Mouse (Mus musculus) lung, embryonic 15.5 days (tissue): ENCODE results near the gene Trim45. TPM values are rescaled to one million over a fixed set of nuclear protein-coding genes. Genes with fewer than 3 reads are reported as not detected.

Experiments used
- ATAC-seq: fragments of 200-750 bp; cut with Nextera tagmentation; 2 replicates; pipeline ENCODE4 v1.8.0; 2017; ENCODE audit warnings: moderate number of reproducible peaks, borderline replicate concordance; ENCODE audit not compliant: low FRiP score, low TSS enrichment; ENCODE audit errors: extremely low read depth
- H3K27ac ChIP-seq: fragments of 300-500 bp; sonication (generic); 2 replicates; pipeline ENCODE4 v1.5.1; 2015; ENCODE audit warnings: moderate library complexity, mild to moderate bottlenecking, inconsistent platforms
- H3K27me3 ChIP-seq: fragments of 300-500 bp; sonication (generic); 2 replicates; pipeline ENCODE4 v1.6.1; 2015; ENCODE audit warnings: inconsistent platforms
- H3K36me3 ChIP-seq: fragments of 300-500 bp; sonication (generic); 2 replicates; pipeline ENCODE4 v1.6.1; 2015; ENCODE audit warnings: inconsistent platforms
- H3K4me1 ChIP-seq: fragments of 300-500 bp; sonication (generic); 2 replicates; pipeline ENCODE4 v1.6.1; 2015; ENCODE audit warnings: inconsistent platforms
- H3K4me2 ChIP-seq: fragments of 300-500 bp; sonication (generic); 2 replicates; pipeline ENCODE4 v1.6.1; 2015; ENCODE audit warnings: inconsistent platforms, mild to moderate bottlenecking, moderate library complexity
- H3K4me3 ChIP-seq: fragments of 300-500 bp; sonication (generic); 2 replicates; pipeline ENCODE4 v1.5.1; 2015; ENCODE audit warnings: mild to moderate bottlenecking, inconsistent platforms
- H3K9ac ChIP-seq: fragments of 300-500 bp; sonication (generic); 2 replicates; pipeline ENCODE4 v1.6.1; 2015; ENCODE audit warnings: inconsistent platforms
- H3K9me3 ChIP-seq: fragments of 300-500 bp; sonication (generic); 2 replicates; pipeline ENCODE4 v1.6.1; 2016; ENCODE audit warnings: inconsistent platforms
- WGBS: fragments of 180-500 bp; shearing (Covaris S2); methylation state at CpG from one replicate; pipeline ENCODE4 v1.1.7; 2015; 5-methylcytosine and 5-hydroxymethylcytosine counted together
- polyA plus RNA-seq: library from polyadenylated mRNA; unstranded; fragments of >200 nt; fragmentation: Nextera tagmentation; extraction: Ambion mirVana; gene quantifications from 2 replicates; pipeline ENCODE4 v1.2.1, GENCODE M21; 2015

Gene Trim45
- polyA plus RNA-seq, 1 experiment from 2014 or later, result 5.5 TPM

DNA sequence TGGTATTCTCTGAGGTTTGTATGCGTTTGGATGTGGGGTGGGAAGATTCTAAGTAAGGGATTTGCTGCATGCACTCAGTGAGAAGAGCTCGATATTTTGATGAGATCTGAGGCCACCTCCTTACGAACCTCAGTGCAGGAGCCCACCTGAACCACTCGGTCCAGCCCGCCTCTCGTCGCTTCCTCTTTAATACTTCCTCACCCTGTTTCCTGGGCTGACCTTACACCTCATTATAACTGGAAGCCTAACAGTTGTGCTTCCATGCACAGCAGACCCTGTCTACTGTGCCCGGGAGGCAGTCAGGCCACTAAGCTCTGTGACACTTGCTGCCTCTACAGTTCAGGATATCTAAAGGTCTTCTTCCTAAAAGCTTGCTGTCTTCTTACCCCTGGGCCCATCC is 57.3 kb downstream of the Trim45 start:
- no peak overlapping the region for H3K9ac ChIP-seq
- H3K4me2 ChIP-seq, result no peak overlapping the region
- no peaks in the 10 kb centered on the region for H3K9me3 ChIP-seq
- WGBS, result 61% methylated on average over 8 of the region's 8 CpGs
- H3K27ac ChIP-seq, result no peak overlapping the region
- ATAC-seq, result no peak
- no peak overlapping the region for H3K4me3 ChIP-seq
- no peaks in the 10 kb centered on the region for H3K4me1 ChIP-seq
- H3K36me3 ChIP-seq, result no peaks in the 10 kb centered on the region
- no peaks in the 10 kb centered on the region; the same call in 1 of the 2 replicates for H3K27me3 ChIP-seq

Other genes with a start within 250 kb of the Trim45 start
- 62.4 and 72.3 TPM in 2 replicates for gene Man1a2, start 236.7 kb upstream of the Trim45 start, polyA plus RNA-seq
- 0.19 and 0.50 TPM in 2 replicates for gene Vtcn1, start 96.7 kb upstream of the Trim45 start, polyA plus RNA-seq
- gene Ttf2, start 47.5 kb downstream of the Trim45 start, polyA plus RNA-seq, result 20.8 and 21.2 TPM in 2 replicates
- 0.17 TPM in 1 of 2 replicates, not detected in the other for gene Cd101, start 107.4 kb downstream of the Trim45 start, polyA plus RNA-seq
- 5.0 and 5.5 TPM in 2 replicates for gene Ptgfrn, start 188.1 kb downstream of the Trim45 start, polyA plus RNA-seq